Mouse (Mus musculus) embryo, embryonic 10.5 days (tissue): ENCODE results near the gene Gpr161.

Source experiments
- DNase-seq: peaks from one replicate; pipeline ENCODE4 v3.0.0-alpha.2; 2015; ENCODE audit warnings: low spot score

Gene Gpr161

GRCm38 (mm10) chr1:165295489-165295888 is at the start of gene Gpr161:
Gene Gpr161, plus strand, starts transcription at chr1:165295789.
- no peak for DNase-seq

DNA sequence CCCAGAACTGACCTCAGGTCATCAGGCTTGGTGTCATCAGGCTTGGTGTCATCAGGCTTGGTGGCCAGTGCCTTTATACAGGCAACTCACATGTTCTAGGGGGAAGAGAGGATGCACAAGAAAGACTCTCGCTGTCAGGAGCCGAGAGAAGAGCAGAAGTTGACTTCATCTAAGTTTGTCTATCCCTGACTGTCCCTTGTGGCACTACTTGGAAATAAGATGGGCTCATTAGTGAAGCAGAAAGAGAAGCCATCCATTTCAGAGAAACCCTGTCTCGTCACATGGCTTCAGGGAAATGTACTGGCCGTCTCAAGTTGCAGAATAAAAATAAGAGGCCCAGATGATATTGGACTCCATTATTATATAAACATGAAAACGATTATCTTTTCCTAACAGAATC is 49.0 kb upstream of the Gpr161 start:
- no peak for DNase-seq

- DNase-seq: no peak
Measured at GRCm38 (mm10) chr1:165247085-165247484, 48.5 kb upstream of the Gpr161 start.

GRCm38 (mm10) chr1:165247788-165248187 is 47.8 kb upstream of the Gpr161 start:
- DNase-seq: no peak

GRCm38 (mm10) chr1:165248842-165249241 is 46.7 kb upstream of the Gpr161 start:
- no peak for DNase-seq

- no peak for DNase-seq
Measured at GRCm38 (mm10) chr1:165250546-165250945, 45.0 kb upstream of the Gpr161 start.

DNA sequence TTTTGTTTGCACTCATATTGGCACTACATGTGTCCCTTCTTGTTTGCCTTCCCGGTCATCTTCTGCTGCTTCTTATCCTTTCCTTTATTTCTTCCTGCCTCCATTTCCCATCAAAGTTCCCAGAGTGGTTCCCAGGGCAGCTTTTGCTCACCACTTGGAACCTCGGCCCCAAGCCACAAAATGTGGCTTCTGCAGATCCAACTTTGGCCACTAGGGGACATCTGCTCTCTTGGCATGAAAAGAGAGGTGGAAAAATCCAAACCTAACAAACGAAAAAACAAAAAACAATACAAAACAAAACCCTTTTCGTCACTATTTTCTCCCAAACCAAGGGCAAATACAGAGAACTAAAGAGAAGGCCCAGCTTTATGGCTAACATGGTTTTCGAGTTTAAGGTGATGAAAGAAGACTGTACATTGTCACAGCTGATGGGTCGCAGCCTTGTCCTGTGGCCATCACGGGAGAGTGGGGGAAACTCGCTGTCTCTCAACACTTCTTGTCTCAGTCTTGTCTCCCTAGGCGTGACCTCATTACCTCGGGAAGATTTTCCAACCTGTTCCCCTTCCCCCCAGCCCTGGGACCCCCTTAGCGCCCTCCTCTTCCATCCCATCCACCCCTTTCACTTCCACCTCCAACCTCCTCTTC is 43.4 kb upstream of the Gpr161 start:
- peak; percentile 85 for DNase-seq

DNA sequence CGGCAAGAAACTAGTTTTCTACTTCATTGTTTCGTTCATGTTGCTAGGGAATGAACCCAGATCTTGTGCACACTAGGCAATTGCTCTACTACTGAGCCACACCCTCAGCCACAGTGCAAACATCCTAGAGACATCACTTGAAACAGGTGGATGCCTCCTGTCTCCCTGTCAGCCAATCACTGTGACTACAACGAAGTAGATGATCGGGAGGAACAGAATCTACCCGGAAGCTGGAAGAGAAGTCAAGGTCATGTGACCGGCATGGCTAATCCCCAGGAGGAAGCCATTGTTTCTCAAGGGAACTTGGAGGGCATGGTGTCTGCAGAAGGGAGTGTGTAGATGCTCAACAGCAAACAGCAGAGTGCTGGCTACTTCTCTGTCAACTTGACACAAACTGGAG is 20.6 kb upstream of the Gpr161 start:
- DNase-seq: no peak

DNA sequence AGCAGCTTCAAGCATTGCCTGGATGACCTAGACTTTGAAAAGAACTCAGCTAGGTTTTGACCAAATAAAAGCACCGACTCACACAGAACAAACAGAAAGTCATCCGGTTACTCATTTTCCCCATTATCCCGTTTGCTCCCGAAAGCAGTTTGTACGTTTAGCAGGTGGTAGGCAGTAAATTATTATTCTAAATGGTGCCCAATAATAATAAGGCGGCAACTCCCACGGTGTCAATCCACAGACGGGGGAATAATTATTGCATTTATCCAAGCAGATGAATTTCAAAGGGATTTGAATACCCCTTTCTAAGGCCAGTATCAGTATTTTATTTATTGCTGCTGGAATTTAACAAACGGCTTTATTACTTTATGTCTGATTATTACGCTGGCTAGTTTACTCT is 14.8 kb upstream of the Gpr161 start:
- DNase-seq: peak; percentile 26

- DNase-seq: peak; percentile 75
Measured at GRCm38 (mm10) chr1:165281351-165282221, 14.0 kb upstream of the Gpr161 start.

- peak; percentile 66 for DNase-seq
Measured at GRCm38 (mm10) chr1:165282222-165282966, 13.2 kb upstream of the Gpr161 start.

GRCm38 (mm10) chr1:165282967-165283345 is 12.6 kb upstream of the Gpr161 start:
- no peak for DNase-seq

DNA sequence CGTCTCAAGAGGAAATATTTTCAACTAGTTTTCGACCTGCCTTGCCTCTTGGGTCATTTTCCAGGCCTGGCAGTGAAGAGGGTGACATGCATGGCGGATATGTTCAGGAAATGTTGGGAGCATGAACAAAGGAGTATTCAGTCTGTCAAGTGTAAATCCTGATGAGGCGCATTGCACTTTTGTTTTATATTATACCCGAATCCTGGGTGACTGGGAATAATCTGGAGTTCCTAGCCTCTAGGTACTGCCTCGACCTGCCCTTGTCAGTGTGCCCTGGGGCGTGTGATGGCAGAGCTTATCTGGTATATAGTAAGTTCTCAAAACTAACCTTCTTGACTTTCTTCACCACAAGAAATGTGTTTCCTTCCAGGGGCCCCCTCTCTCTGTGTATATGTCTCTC is 11.5 kb upstream of the Gpr161 start:
- no peak for DNase-seq

DNA sequence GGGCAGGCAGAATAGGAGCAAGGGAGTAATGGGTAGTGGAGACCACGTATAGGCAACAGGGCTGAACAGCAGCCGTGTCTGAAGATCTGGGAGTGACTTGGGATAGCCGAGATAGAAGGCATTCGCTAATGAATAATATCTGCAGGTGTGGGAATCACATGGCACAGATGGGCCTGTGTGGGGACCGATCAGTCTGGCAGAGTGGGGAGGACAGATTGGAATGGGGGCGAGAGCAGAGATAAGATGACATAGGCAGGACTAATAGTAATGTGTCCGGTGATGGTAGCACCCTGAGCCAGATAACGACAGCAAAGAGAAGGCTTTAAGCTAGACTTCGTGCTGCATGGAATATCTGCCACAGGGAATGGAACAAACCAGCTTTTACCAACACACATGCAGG is 7.4 kb upstream of the Gpr161 start:
- DNase-seq: no peak

DNA sequence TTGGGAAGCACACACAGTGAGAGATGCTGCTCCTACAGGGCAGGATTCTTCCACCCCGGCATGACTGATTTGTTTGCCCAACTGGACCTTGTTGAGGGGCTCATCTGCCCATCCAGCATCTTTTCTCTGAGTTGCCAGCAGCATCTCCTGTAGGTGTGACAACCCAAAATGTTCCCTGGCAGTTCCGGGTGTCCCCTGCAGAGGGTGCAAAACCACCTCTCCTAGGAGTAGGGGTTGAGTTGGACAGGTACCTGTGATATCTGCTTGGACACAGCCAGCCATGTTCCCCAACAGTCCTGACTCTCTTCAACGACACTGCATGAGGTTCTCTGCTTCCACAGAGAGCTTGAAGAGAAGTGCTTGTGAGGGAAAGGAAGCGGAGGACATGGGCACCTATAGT is 5.8 kb upstream of the Gpr161 start:
- no peak for DNase-seq

- DNase-seq: no peak
Measured at GRCm38 (mm10) chr1:165291606-165292005, 4.0 kb upstream of the Gpr161 start.

- DNase-seq: no peak
Measured at GRCm38 (mm10) chr1:165301108-165301507, 5.5 kb downstream of the Gpr161 start.

DNA sequence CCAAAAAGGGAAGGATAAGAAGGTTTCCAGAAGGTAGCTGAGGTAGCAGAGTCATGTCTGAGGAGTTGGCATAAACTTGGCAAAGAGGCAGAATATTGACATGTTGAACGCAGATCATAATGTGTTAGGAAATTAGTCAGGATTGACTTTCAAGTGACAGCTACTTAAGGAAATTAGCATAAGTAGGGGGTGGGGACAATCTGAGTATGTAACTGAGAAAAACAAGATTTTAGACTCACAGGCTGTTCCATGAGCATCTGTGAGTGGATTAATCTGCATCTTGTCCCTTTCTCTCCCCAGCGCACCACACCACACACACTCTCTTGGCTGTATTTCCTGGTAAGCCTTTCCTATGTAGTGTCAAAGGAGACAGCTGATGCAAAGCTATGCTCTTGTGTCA is 6.0 kb downstream of the Gpr161 start:
- DNase-seq: no peak

DNA sequence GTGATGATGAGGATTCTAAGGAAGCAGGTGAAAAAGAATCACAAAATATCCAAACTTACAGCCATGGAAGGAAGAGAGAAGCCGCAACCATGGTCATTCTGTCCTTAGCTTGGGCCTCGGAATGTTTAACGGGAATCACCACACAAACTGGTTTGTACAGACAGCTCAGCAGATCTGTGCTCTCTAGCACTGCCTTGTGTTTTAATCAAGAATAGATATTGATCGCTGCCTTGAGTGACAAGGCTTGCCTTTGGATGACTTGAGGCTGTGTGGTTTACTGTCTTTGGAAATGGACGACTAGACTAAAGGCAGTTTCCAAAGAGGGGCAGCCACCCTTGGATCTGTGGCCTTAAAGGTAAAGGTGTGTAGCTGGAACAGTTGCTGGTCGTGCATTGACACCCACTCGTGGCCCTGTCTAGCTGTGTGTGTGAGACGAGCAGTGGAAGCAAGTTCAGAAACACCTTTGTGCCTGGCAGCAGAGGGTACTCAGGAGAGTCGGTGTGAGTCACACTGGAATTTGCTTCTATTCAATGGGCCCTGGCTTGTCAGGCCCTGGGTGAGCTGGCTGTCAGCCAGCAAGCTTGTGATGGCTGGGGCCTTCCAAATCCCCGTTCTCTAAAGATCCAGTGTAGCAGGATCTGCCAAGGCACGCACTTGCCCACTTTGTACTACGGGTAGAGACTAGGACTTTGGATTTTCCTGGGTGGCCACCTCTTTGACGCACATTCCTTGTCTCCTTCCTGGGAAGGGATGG is 7.0 kb downstream of the Gpr161 start:
- no peak for DNase-seq

DNA sequence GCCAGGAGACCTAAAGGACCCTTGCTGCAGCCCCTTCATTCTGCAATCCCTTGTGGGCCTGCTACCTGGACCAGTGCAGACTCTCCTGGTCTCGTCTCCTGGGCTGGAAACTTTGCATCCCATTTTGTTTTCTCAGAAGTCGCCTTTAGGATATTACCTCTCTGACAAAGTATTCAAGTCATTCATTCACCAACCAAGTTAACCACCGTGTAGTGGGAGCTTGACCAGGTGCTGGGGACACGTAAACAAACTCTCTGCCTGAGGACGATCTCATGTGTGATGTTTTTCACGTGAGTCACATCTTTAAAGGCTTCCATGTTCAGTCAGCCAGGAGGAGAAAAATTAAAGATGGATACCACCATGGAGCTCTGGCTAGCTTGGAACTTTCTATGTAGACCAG is 7.6 kb downstream of the Gpr161 start:
- DNase-seq: no peak

GRCm38 (mm10) chr1:165304341-165304740 is 8.8 kb downstream of the Gpr161 start:
- no peak for DNase-seq

GRCm38 (mm10) chr1:165308180-165308579 is 12.6 kb downstream of the Gpr161 start:
- no peak for DNase-seq
